Mouse (Mus musculus): ENCODE data around the gene Zfand2a. TPM values are rescaled to one million over a fixed set of nuclear protein-coding genes. Genes with fewer than 3 reads are reported as not detected.

Zfand2a gene
- total RNA-seq (2017), result 12.5 and 24.4 TPM in 2 replicates

GRCm38 (mm10) chr5:139484185-139484814, at the start of gene Zfand2a:
TSS of gene Zfand2a (minus strand) at chr5:139484549.
- ATAC-seq (replicated peaks; ENCODE audit: low read depth, poor library complexity, severe bottlenecking), result peak; percentile 97

DNA sequence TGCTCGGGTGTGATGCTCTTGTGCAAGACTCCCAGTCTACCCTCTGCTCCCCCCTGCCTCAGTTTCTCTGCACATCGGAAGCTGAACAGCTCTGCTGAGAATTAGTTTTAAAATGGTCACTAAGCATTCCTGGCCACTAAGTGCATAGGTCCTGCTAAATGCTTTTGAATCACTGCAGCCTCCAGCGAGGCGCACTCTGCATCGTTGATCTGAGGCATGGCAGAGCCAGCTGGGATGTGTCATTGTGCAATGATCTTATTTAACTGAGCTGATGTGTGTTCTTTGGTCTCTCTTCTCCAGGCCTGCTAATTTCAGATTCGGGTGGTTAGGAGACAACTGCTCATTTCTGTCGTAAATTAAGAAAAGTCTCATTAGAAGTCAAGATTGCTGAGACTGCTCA, 44.5 kb upstream of the Zfand2a start:
- no peak for ATAC-seq (replicated peaks; ENCODE audit: low read depth, poor library complexity, severe bottlenecking)

GRCm38 (mm10) chr5:139521987-139522386, 37.6 kb upstream of the Zfand2a start:
- ATAC-seq (replicated peaks; ENCODE audit: low read depth, poor library complexity, severe bottlenecking), result no peak

DNA sequence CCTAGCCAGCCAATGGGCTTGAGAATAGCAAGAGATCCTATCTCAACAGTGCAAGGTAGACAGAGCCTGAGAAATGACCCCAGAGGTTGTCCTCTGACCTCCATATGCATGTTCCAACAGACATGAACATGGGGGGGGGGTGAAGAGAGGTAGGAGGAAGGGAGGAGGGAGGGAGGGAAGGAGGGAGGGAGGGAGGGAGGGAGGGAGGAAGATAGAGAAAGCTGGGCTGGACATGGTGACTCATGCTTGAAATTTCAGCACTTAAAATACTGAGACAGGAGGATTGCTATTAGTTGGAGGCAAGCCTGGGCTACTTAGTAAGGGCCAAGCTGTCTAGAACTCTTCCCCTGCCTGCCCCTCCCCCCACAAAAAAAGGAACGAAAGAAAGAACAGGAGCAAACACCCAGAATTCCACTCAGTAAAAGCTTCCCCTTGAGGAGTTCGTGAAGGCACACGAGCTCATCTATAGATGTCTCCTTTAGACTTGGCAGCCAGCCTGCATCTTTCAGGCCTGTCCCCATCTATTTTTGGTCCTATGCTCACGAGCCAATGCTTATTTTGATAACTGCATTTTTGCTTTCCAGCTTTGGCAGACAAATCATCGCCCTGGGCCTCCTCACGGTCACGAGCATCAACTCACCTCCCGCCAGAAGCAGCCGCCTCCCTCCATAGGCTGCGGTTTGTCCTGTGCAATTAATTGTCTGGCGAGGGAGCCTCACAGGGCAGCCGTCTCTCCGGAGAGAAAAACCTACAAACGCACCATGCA, 35.9 kb upstream of the Zfand2a start:
- ATAC-seq (replicated peaks; ENCODE audit: low read depth, poor library complexity, severe bottlenecking), result no peak

- no peak for ATAC-seq (replicated peaks; ENCODE audit: low read depth, poor library complexity, severe bottlenecking)
Observed at GRCm38 (mm10) chr5:139516281-139516680, 31.9 kb upstream of the Zfand2a start.

- ATAC-seq (replicated peaks; ENCODE audit: low read depth, poor library complexity, severe bottlenecking), result no peak
Observed at GRCm38 (mm10) chr5:139512201-139512600, 27.9 kb upstream of the Zfand2a start.

GRCm38 (mm10) chr5:139510682-139511366, 26.5 kb upstream of the Zfand2a start:
- peak; percentile 62; the same call in 1 of the 2 replicates for ATAC-seq (replicated peaks; ENCODE audit: low read depth, poor library complexity, severe bottlenecking)

GRCm38 (mm10) chr5:139506207-139506606, 21.9 kb upstream of the Zfand2a start:
- no peak for ATAC-seq (replicated peaks; ENCODE audit: low read depth, poor library complexity, severe bottlenecking)

GRCm38 (mm10) chr5:139505073-139505606, 20.8 kb upstream of the Zfand2a start:
- ATAC-seq (replicated peaks; ENCODE audit: low read depth, poor library complexity, severe bottlenecking), result peak; percentile 99

GRCm38 (mm10) chr5:139502281-139502680, 17.9 kb upstream of the Zfand2a start:
- ATAC-seq (replicated peaks; ENCODE audit: low read depth, poor library complexity, severe bottlenecking), result no peak

DNA sequence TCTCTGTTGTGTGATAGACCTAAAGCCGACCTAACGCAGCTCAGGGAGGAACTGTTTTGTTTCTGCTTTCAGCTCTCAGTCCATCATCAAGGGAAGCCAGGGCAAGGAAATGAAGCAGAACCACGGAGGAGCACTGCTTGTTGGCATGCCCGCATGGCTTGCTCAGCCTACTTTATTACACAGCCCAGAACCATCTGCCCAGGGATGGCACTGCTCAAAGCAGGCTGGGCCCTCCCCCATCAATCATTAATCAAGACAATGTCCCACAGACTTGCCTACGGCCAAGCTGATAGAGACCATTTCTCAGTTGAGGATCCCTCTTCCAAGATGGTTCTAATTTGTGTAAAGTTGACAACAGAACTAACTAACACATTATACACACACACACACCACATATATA, 14.4 kb upstream of the Zfand2a start:
- no peak for ATAC-seq (replicated peaks; ENCODE audit: low read depth, poor library complexity, severe bottlenecking)

DNA sequence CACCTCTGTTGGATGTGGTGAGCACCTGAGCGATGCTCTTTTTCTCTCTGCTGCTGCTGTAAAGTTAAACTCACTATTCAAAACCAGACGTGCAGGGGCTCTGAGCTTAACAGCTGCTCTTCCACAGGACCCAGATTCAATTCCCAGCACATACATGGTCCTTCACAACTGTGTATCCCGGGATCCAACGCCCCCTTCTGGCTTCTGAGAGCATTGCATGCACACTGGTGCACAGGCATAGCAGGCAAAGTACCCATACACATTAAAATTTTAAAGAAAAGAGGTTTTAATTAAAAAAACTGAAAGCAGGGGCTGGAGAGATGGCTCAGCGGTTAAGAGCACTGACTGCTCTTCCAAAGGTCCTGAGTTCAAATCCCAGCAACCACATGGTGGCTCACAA, 12.6 kb upstream of the Zfand2a start:
- ATAC-seq (replicated peaks; ENCODE audit: low read depth, poor library complexity, severe bottlenecking), result no peak

DNA sequence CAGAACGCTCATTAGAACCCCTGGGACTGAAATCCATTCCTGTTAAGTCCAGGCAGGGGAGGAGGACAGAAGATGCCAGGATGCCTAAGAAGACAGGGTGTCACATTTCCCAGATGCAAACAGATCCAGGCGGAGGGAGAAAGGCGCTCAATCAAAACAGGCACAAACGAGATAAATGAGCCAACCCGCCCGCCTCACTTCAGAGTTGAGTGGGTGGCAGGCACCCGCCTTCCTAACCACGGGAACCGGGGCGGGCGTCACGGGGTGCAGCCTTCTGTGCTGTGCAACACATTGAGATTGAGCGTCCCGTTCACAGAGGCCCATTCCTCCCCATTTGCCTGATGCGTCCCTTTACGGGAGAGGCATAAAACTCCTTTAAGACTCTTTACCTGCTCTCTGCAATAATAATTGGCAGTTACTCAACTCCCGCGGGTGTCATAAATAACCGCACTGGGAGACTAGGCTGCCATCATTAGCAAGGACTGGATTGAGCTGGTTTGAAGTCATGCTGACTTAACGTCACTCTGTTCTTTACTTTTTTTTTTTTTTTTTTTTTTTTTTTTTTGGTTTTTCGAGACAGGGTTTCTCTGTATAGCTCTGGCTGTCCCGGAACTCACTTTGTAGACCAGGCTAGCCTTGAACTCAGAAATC, 10.8 kb upstream of the Zfand2a start:
- ATAC-seq (replicated peaks; ENCODE audit: low read depth, poor library complexity, severe bottlenecking), result no peak

- no peak for ATAC-seq (replicated peaks; ENCODE audit: low read depth, poor library complexity, severe bottlenecking)
Observed at GRCm38 (mm10) chr5:139493690-139494089, 9.3 kb upstream of the Zfand2a start.

GRCm38 (mm10) chr5:139491348-139491747, 7.0 kb upstream of the Zfand2a start:
- ATAC-seq (replicated peaks; ENCODE audit: low read depth, poor library complexity, severe bottlenecking), result no peak

DNA sequence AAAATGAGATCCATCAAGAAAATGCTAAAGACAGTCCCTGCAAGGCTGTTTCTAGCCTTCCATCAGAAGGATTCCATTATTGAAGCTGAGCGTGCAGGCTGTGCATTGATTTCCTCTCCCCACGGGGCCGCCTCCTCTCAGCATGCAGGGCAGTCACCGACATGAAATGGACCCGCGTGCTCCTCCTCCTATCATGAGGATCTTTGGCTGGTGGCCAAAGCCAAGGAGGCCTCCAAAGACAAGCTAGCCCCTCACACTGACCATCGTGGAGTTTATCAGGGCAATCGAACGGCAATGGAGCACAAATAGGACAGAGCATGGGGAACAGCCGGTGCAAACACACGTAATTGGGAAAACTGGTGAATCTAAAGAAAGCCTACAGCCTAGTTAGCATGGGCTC, 5.8 kb upstream of the Zfand2a start:
- ATAC-seq (replicated peaks; ENCODE audit: low read depth, poor library complexity, severe bottlenecking), result no peak

- no peak for ATAC-seq (replicated peaks; ENCODE audit: low read depth, poor library complexity, severe bottlenecking)
Observed at GRCm38 (mm10) chr5:139483171-139483848, 1.0 kb downstream of the Zfand2a start.

- ATAC-seq (replicated peaks; ENCODE audit: low read depth, poor library complexity, severe bottlenecking), result no peak
Observed at GRCm38 (mm10) chr5:139480406-139480805, 3.9 kb downstream of the Zfand2a start.

DNA sequence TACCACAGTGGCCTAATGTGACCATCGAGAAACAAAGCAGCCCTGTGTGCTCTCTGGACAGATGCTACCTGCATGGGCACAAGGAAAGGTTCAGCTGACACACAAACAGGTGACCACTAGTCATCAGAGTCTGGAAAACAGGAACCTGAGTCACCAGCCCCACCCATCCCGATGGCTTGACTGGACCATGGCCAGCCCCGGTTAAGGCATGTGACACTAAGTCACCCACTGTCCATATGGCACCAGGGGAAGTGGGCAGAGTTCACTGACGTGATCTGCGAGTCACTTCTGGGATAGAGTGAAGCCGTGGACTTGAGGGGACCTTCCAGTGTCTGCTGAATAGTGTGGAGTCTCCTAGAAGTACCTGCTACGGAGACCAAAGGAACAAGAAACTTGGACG, 5.3 kb downstream of the Zfand2a start:
- ATAC-seq (replicated peaks; ENCODE audit: low read depth, poor library complexity, severe bottlenecking), result no peak

- no peak for ATAC-seq (replicated peaks; ENCODE audit: low read depth, poor library complexity, severe bottlenecking)
Observed at GRCm38 (mm10) chr5:139474741-139475140, 9.6 kb downstream of the Zfand2a start.

All from common myeloid progenitor, adult 5-6 weeks (primary cell).